Mouse (Mus musculus) lung, postnatal 0 days (tissue): ENCODE data around the gene Dlg4.

ENCODE experiments used
- CTCF ChIP-seq: IDR thresholded peaks from 2 replicates; pipeline ENCODE4 v1.5.1; 2016; ENCODE audit warnings: antibody characterized with exemption, mild to moderate bottlenecking
- EP300 ChIP-seq: IDR thresholded peaks from 2 replicates; pipeline ENCODE4 v1.6.1; 2016; ENCODE audit warnings: antibody characterized with exemption, mild to moderate bottlenecking, control low read depth

- TF ChIP-seq CTCF (no peak), EP300 (no peak)
Measured at GRCm38 (mm10) chr11:70026689-70027088, 9.9 kb downstream of the Dlg4 start.
